Mouse (Mus musculus) bone marrow macrophage, adult 2 months (primary cell): ENCODE results near the gene Fyco1.

Experiments
- CTCF ChIP-seq: IDR thresholded peaks from 2 replicates; pipeline ENCODE4 v1.5.1; 2012; ENCODE audit warnings: low read depth, mild to moderate bottlenecking, low read length, moderate library complexity
- POLR2A ChIP-seq: IDR thresholded peaks from 2 replicates; pipeline ENCODE4 v1.6.1; 2012; ENCODE audit warnings: mild to moderate bottlenecking, low read depth, low read length, borderline replicate concordance

DNA sequence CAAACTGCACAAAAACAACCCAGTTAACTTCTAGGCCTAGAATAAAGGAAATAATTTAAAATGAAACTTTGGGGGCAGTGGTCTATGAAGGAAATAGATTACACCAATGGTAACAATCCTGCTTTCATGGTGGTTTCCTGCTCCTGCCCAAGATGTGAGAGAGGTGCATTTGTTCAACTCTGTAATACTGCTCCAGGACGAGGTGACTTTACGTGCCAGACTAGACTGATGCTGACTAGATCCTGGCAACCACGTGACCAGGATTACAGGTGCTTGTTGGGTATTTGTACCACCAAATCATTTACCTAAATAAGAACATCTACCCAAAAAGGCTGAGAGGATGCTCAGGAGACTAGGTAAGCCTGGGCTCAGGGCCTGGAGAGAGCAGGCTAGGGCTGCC, 39.9 kb downstream of the Fyco1 start:
- TF ChIP-seq CTCF (no peak), POLR2A (no peak)
